Mouse (Mus musculus): ENCODE results near the gene Abtb1.

Gene Abtb1

GRCm38 (mm10) chr6:88803957-88804695 is 37.7 kb downstream of the Abtb1 start:
- DNase-seq (ENCODE audit: low read depth, low spot score) = no peak

GRCm38 (mm10) chr6:88803051-88803450 is 38.7 kb downstream of the Abtb1 start:
- no peak for DNase-seq (ENCODE audit: low read depth, low spot score)

GRCm38 (mm10) chr6:88800735-88801134 is 41.0 kb downstream of the Abtb1 start:
- DNase-seq (ENCODE audit: low read depth, low spot score) = no peak

DNA sequence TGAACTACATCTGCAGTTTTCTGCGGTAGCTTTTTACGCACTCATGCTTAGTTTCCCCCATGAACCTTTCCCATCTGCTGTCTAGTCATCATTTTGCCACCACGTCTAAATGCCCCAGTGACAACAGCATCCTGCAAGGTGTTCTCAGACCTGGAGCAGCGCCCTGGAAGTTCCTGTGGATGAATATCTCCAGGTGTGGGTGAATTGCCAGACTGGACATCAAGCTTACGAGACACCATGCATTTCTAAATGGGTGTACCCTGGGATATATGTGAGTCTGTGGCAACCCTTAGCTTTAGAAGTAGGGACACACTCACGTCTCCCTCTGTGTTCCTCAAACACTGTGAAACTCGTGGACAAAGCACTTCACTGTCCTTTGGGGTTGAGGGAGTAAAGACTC is 41.6 kb downstream of the Abtb1 start:
- DNase-seq (ENCODE audit: low read depth, low spot score) = no peak

DNA sequence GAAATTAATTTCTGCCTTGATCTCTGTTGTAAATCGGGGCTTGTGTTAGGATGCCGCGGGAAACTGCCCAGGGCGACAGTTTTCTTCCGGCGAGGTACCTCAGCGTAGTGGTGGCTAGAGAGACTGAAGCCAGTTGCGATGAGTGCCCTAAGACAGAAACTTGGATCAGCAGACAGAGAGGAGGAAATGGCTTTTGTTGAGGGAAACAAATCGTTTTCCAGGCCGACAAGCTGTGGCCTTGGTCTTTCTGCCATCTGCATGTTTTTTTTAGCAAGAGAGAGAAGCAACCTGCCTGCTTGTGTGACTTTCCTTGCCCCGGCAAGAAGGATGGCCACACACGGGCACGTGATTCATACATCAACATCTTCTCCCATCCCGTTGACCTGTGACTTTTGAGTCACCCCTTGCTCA is 47.2 kb downstream of the Abtb1 start:
- DNase-seq (ENCODE audit: low read depth, low spot score) = no peak

DNA sequence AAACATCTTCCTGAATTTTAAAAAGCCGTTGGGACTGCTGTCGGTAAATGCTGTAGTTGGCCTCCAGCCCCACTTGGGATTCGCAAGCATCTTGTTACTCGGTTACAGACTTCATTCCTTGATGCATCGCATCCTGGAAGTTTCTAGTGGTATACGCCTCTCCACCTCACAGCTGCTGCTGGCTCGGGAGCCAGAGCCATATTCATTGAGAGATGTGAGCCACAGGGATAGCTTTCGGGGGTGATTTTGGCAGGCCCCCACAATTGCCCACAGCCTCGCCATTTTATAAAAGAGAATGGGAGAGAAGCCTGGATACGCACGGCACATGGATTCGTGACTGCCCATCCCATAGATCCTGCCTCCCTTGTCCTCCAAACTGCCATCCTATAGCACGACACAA is 47.9 kb downstream of the Abtb1 start:
- DNase-seq (ENCODE audit: low read depth, low spot score) = no peak

DNA sequence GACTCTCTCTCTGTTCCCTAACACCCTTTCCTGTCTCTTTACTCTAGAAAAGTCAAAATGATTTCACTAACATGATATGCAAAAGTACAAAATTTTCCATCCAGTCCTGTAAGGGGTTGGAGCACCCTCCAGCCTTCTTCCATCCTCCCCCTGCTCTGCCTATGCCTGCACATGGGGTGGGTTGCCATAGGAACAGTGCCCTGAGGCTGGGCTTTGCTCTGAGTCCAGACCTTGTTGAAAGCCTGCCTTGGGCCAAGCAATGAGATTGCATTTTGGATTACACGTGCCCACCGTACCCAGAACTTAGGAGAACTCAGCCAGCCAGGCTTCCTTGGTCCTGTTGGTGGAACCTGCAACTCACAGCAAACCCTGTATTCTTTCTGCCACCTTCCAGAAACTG is 48.5 kb downstream of the Abtb1 start:
- DNase-seq (ENCODE audit: low read depth, low spot score) = no peak

DNA sequence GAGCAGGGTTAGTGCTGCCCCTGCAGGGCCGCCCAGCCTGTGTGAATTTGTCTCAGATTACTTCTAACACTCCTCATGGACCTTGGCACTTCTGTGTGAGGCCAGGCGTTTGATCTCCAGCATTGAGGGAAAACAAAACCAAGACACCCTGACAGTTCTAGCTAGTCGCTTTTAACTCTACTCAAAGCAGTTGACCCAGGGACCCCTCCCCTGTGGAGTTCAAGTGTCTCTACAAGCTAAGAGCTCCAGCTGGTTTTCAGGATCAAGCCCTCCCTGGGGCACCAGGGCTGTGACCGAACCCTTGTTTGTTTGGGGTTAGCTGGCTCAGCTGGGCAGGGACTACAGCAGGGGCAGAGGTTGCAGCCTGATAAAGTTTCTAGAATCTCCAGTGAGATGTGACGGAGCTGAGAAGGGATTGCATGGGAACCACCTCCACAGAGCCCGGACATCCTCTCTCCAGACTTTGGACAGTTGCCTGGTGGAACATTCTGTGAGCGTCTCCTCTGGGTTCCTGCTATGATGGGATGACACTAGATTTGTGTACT is 49.6 kb downstream of the Abtb1 start:
- DNase-seq (ENCODE audit: low read depth, low spot score) = no peak

DNA sequence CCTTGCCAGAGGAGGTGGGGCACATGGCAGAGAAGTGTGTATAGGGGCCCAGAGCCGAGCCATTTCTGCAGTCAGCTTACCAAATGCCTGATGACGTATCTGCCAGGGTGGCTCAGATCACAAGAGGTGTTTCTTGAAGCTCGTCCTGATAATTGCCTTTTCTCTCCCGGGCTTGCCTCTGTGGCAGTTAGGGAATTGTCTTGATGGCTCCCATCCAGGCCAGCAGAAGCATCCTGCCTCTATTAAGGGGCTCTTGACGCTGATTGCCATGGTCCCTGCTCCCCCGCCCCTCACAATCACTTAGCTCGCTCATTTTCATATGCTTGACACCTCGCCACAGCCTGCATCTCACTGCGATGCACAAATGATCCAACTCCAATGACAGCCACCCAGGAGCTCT is 50.5 kb downstream of the Abtb1 start:
- DNase-seq (ENCODE audit: low read depth, low spot score) = no peak

DNA sequence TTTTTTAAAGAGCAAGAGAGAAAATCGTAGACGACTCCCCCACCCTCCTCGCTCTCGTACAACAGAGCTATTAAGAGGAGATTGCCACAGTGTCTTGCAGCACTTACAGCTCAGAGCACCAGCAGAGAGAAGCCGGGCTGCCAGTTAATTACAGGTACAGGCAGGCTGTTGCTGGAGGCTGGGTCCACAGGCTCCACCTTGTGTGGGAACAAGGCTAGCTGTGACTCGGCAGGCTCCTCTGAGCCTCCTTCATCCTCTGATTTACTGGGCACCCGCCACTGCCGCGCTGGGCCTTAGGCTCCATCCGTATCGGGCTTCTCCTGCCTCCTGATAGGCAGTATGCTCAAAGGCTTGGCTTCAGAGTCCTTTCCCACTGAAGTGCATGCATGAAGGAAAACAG is 53.6 kb downstream of the Abtb1 start:
- DNase-seq (ENCODE audit: low read depth, low spot score) = no peak

GRCm38 (mm10) chr6:88787496-88787895 is 54.3 kb downstream of the Abtb1 start:
- no peak for DNase-seq (ENCODE audit: low read depth, low spot score)

GRCm38 (mm10) chr6:88786732-88787445 is 54.9 kb downstream of the Abtb1 start:
- no peak for DNase-seq (ENCODE audit: low read depth, low spot score)

Measured in ZHBTc4 (cell line).